Mouse (Mus musculus) embryonic stem cell, embryonic (primary cell): ENCODE measurements at regions not wholly inside any gene's neighbourhood (a gene's known extent, or its start where the extent isn't known, plus 50 kb on each side); places are given as distances from the start of the nearest gene placed in this dataset.

Source experiments
- CTCF ChIA-PET, 4 experiments: fragments of 300-600 bp in 2 of 4; fragments of 350-600 bp in 2 of 4; sonication (Branson Sonifier 250); formaldehyde crosslinking; loops; one replicate each; lab custom pipeline; 2022; ENCODE audit warnings: inconsistent platforms in 2 of 4; lab: Charles Lee
- POLR2A ChIA-PET, 4 experiments: fragments of 300-600 bp in 2 of 4; fragments of 350-600 bp in 2 of 4; sonication (Branson Sonifier 250); formaldehyde crosslinking; loops; one replicate each; lab custom pipeline; 2022; ENCODE audit warnings: antibody characterized with exemption in 4 of 4, inconsistent platforms in 1 of 4; lab: Charles Lee

- POLR2A ChIA-PET: interaction anchor here in 1 of 4 experiments (1.0 kb wide), 1 partner anchor 236 kb away, joined by 3 read pairs; no protein-coding TSS in a partner anchor
- CTCF ChIA-PET: interaction anchor here in 1 of 4 experiments (0.6 kb wide), 1 partner anchor 405 kb away, joined by 5 read pairs; no protein-coding TSS in a partner anchor
Measured at GRCm38 (mm10) chr15:97188545-97188944, 58.4 kb upstream of the Pced1b start.

DNA sequence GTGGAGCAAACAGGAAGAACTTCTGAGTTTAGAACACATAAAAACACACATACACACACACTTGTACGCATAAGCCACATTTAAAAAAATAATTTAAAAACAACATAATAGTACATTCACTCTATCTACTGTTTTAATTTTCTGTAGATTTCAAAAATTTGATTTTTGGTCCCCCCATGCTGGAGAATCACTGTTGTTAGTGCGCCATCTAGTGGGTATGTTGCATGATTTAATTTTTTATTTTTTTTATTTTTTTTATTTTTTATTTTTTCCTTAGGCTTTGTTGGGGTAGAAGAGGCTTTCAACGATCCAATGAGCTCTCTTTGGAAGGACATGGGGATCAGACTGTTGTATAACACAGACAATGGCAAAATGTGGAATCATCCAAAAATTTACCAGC is 59.1 kb upstream of the Pced1b start:
- ChIA-PET POLR2A (interaction anchor here in 1 of 4 experiments (1.0 kb wide), 1 partner anchor 236 kb away, joined by 3 read pairs; no protein-coding TSS in a partner anchor), CTCF (interaction anchor here in 1 of 4 experiments (0.6 kb wide), 1 partner anchor 406 kb away, joined by 5 read pairs; no protein-coding TSS in a partner anchor)

- ChIA-PET POLR2A (interaction anchor here in 2 of 4 experiments (0.8 to 1.4 kb wide), 6 partner anchors 13 to 60 kb away, joined by 3 to 7 read pairs (median 3); no protein-coding TSS in a partner anchor), CTCF (interaction anchor here in 2 of 4 experiments (0.8 to 1.4 kb wide), 5 partner anchors 12 to 250 kb away, joined by 3 to 6 read pairs (median 3); no protein-coding TSS in a partner anchor)
Measured at GRCm38 (mm10) chr15:97186034-97186433, 60.9 kb upstream of the Pced1b start.

- ChIA-PET POLR2A (interaction anchor here in 1 of 4 experiments (1.3 kb wide), 1 partner anchor 11 kb away, joined by 3 read pairs; no protein-coding TSS in a partner anchor), CTCF (interaction anchor here in 1 of 4 experiments (0.6 kb wide), 1 partner anchor 155 kb away, joined by 5 read pairs; no protein-coding TSS in a partner anchor)
Measured at GRCm38 (mm10) chr15:97182617-97183038, 64.3 kb upstream of the Pced1b start.

DNA sequence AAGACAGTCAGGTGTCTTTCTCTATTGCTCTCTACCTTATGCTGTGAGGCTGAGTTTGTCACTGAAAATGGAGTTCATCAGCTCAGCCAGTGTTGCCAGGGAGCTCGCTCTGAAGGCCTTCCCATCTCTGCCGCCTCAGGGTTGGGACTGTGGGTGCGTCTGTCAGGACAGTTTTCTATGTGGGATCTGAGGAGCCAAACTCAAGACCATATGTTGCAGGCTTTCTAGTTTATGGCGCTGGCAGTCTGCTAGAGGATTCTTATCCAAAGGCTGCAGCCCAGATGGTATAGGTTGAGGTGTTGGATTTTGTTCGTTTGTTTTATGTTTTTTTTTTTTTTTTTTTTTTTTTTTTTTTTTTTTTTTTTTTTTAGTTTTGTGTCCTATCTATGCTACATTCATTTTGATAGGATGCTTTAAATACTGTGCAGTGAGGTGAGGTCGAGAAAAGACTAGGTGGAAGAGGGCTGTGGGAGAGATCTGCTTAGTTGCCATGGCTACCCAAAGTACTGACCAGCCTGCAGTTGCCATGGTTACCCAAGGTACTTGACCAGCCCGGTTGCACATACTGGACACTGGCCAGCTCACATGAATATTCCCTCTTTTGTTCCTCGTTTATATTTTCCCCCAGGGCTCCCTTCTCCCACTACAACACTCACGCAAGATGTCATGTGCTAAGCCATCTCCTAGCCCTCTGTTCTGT is 65.8 kb upstream of the Pced1b start:
- ChIA-PET CTCF (interaction anchor here in 1 of 4 experiments (0.6 kb wide), 1 partner anchor 538 kb away, joined by 4 read pairs; no protein-coding TSS in a partner anchor), POLR2A (no interaction called here)

DNA sequence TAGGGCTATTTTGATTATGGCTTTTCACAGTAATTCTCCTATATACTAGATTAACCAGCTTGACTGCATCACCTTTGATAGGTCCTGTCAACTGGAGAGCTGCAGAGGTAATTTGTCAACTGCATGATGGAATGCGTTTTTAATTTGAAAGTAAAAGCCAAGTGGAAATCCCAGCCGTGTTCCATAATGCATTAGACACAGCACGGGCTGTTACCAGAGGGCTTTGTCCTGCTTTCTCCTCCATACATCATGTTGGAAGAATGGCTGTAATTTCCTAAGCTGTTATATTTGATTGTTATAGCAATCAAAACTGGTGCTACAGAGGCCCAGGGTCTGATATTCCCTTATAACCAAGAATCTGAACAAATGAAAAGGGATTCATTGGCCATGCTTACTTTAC is 68.6 kb upstream of the Pced1b start:
- POLR2A ChIA-PET: no interaction called here
- CTCF ChIA-PET: no interaction called here

DNA sequence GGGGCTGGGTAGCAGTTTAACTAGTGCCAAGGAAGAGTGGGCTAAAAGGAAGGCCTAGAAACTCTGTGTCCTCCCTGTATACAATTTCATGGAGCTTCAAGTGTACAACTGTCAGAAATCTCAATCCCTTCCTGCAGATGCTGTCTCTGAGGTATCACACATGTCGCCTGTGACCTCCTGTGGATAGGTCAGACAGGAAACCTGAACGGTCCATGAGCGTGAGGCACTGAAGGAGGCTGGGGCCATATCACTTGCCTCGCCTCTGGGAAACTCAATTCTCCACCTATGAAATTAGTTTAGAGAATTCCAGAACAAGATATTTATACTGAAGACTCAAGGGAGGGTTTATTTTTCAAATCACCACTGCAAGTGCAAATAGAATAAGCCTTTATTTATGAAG is 69.1 kb upstream of the Pced1b start:
- POLR2A ChIA-PET: no interaction called here
- CTCF ChIA-PET: no interaction called here

GRCm38 (mm10) chr15:97174989-97175388 is 71.9 kb upstream of the Pced1b start:
- ChIA-PET CTCF (interaction anchor here in 1 of 4 experiments (0.6 kb wide), 1 partner anchor 407 kb away, joined by 3 read pairs; no protein-coding TSS in a partner anchor), POLR2A (interaction anchor here in 1 of 4 experiments (0.6 to 1.5 kb wide), 3 partner anchors 29 to 407 kb away, joined by 5 to 6 read pairs (median 5); no protein-coding TSS in a partner anchor)

- ChIA-PET POLR2A (interaction anchor here in 3 of 4 experiments (0.7 to 1.4 kb wide), 9 partner anchors 9 to 683 kb away, joined by 3 to 10 read pairs (median 3); no protein-coding TSS in a partner anchor), CTCF (interaction anchor here in 2 of 4 experiments (0.5 to 1.4 kb wide), 6 partner anchors 51 to 783 kb away, joined by 3 to 12 read pairs (median 3); no protein-coding TSS in a partner anchor)
Measured at GRCm38 (mm10) chr15:97173233-97173632, 73.7 kb upstream of the Pced1b start.

- POLR2A ChIA-PET: interaction anchor here in 2 of 4 experiments (0.9 to 8.5 kb wide), 5 partner anchors 16 to 112 kb away, joined by 3 to 104 read pairs (median 3); no protein-coding TSS in a partner anchor
- CTCF ChIA-PET: interaction anchor here in 2 of 4 experiments (1.3 to 1.5 kb wide), 2 partner anchors 233 kb away, joined by 3 to 5 read pairs; no protein-coding TSS in a partner anchor
Measured at GRCm38 (mm10) chr15:97170074-97170473, 76.8 kb upstream of the Pced1b start.

- ChIA-PET POLR2A (interaction anchor here in 3 of 4 experiments (0.6 to 8.5 kb wide), 6 partner anchors 15 to 981 kb away, joined by 3 to 104 read pairs (median 3); no protein-coding TSS in a partner anchor), CTCF (interaction anchor here in 3 of 4 experiments (0.6 to 1.5 kb wide), 4 partner anchors 232 to 372 kb away, joined by 3 to 5 read pairs (median 3); no protein-coding TSS in a partner anchor)
Measured at GRCm38 (mm10) chr15:97169381-97169780, 77.5 kb upstream of the Pced1b start.

DNA sequence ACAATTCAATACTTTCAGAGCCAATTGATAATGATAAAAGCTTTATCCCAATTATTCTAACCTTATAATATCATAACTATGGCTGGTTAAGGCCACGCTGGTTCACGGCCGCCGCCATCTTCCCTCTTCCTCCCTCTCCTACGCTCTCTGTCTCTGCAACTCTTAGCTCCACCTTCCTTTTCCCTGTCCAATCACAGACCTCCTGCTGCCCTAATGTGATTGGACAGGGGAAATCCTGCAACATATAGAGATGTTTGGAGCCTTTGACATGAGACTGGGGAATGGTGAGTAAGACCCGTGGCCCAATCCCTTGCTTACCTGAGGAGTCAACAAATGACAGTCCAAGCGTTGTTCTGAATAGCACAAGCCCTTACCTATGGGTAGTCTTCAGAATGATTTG is 79.8 kb upstream of the Pced1b start:
- ChIA-PET CTCF (interaction anchor here in 3 of 4 experiments (0.6 to 1.8 kb wide), 9 partner anchors 41 to 525 kb away, joined by 3 to 7 read pairs (median 5); no protein-coding TSS in a partner anchor), POLR2A (interaction anchor here in 3 of 4 experiments (0.5 to 8.5 kb wide), 47 partner anchors 10 to 810 kb away, joined by 3 to 104 read pairs (median 3); partner anchors contain the start of gene Slc38a2 (in 1 of the 3))

- ChIA-PET POLR2A (interaction anchor here in 3 of 4 experiments (0.6 to 8.5 kb wide), 6 partner anchors 9 to 216 kb away, joined by 3 to 104 read pairs (median 8); no protein-coding TSS in a partner anchor), CTCF (interaction anchor here in 2 of 4 experiments (0.6 to 1.1 kb wide), 3 partner anchors 16 to 514 kb away, joined by 3 to 6 read pairs (median 3); no protein-coding TSS in a partner anchor)
Measured at GRCm38 (mm10) chr15:97164616-97165015, 82.3 kb upstream of the Pced1b start.

- ChIA-PET CTCF (interaction anchor here in 1 of 4 experiments (0.5 to 1.1 kb wide), 2 partner anchors 15 to 441 kb away, joined by 3 to 4 read pairs; no protein-coding TSS in a partner anchor), POLR2A (interaction anchor here in 3 of 4 experiments (0.6 to 8.5 kb wide), 7 partner anchors 9 to 228 kb away, joined by 3 to 104 read pairs (median 4); no protein-coding TSS in a partner anchor)
Measured at GRCm38 (mm10) chr15:97163971-97164370, 82.9 kb upstream of the Pced1b start.

GRCm38 (mm10) chr15:97163090-97163489 is 83.8 kb upstream of the Pced1b start:
- CTCF ChIA-PET: interaction anchor here in 3 of 4 experiments (0.5 to 0.6 kb wide), 6 partner anchors 36 to 589 kb away, joined by 3 to 5 read pairs (median 4); no protein-coding TSS in a partner anchor
- POLR2A ChIA-PET: interaction anchor here in 2 of 4 experiments (0.7 to 8.5 kb wide), 5 partner anchors 9 to 227 kb away, joined by 3 to 104 read pairs (median 4); no protein-coding TSS in a partner anchor

DNA sequence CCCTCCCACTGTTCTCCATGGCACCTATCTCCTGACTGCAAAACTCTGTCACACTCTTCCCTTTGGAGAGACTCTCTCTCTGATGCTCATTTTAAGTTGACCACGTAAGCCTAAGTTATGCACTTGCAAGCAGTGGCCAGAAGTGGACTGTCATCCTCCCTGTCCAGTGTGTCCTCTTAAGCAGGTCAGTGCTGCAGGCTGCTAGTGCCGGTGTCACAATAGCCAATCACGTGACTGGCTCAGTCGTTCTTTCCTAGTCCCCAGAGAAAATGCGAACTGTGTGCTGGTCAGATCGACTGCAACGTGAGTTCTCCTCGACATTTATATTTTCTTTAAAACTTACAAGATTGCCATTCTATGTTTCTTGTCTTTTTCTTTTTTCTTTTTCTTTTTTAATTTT is 84.6 kb upstream of the Pced1b start:
- POLR2A ChIA-PET: interaction anchor here in 2 of 4 experiments (6.4 to 8.5 kb wide), 2 partner anchors 8 to 9 kb away, joined by 43 to 104 read pairs; no protein-coding TSS in a partner anchor

GRCm38 (mm10) chr15:97161530-97161929 is 85.4 kb upstream of the Pced1b start:
- POLR2A ChIA-PET: no interaction called here
- CTCF ChIA-PET: interaction anchor here in 2 of 4 experiments (0.6 to 1.1 kb wide), 2 partner anchors 225 to 584 kb away, joined by 3 read pairs; no protein-coding TSS in a partner anchor

More for the DNA sequence above, 84.6 kb upstream of the Pced1b start:
- CTCF ChIA-PET: no interaction called here
